Mouse (Mus musculus) ES-Bruce4 (cell line): ENCODE data around the gene Zbtb7a. TPM values are rescaled to one million over a fixed set of nuclear protein-coding genes. Genes with fewer than 3 reads are reported as not detected.

Experiments used
- H3K27ac ChIP-seq: 2 replicates; pipeline ENCODE4 v1.5.1; 2012; ENCODE audit warnings: low read length, inconsistent platforms; ENCODE audit not compliant: insufficient read depth
- H3K27me3 ChIP-seq: 2 replicates; pipeline ENCODE4 v1.6.1; 2012; ENCODE audit warnings: mild to moderate bottlenecking, low read length, inconsistent platforms; ENCODE audit not compliant: control insufficient read depth, poor library complexity, insufficient read depth, severe bottlenecking
- H3K36me3 ChIP-seq: 2 replicates; pipeline ENCODE4 v1.6.1; 2012; ENCODE audit warnings: inconsistent platforms, mild to moderate bottlenecking, low read length, moderate library complexity; ENCODE audit not compliant: control insufficient read depth, poor library complexity, insufficient read depth, severe bottlenecking
- H3K4me1 ChIP-seq: one replicate; pipeline ENCODE4 v1.8.1; 2011; ENCODE audit warnings: low read length; ENCODE audit not compliant: control insufficient read depth, insufficient read depth
- H3K4me3 ChIP-seq: 2 replicates; pipeline ENCODE4 v1.5.1; 2011; ENCODE audit warnings: low read depth, mild to moderate bottlenecking, low read length
- H3K9ac ChIP-seq: 2 replicates; pipeline ENCODE4 v1.6.1; 2012; ENCODE audit warnings: low read depth, mild to moderate bottlenecking, inconsistent platforms; ENCODE audit not compliant: poor library complexity, severe bottlenecking
- H3K9me3 ChIP-seq: replicated peaks from 2 replicates; pipeline ENCODE4 v1.6.1; 2012; ENCODE audit warnings: mild to moderate bottlenecking, low read length, inconsistent platforms; ENCODE audit not compliant: control insufficient read depth, poor library complexity, insufficient read depth, severe bottlenecking
- CTCF ChIP-seq: IDR thresholded peaks from one replicate; pipeline ENCODE4 v1.8.1; 2011; ENCODE audit warnings: low read depth, low read length
- EP300 ChIP-seq: IDR thresholded peaks from 2 replicates; pipeline ENCODE4 v1.6.1; 2011; ENCODE audit warnings: low read depth, low read length; ENCODE audit not compliant: insufficient read depth
- POLR2A ChIP-seq: IDR thresholded peaks from one replicate; pipeline ENCODE4 v1.8.1; 2011; ENCODE audit warnings: low read length; ENCODE audit not compliant: insufficient read depth
- polyA plus RNA-seq: library from polyadenylated mRNA; stranded (reverse); fragments of >200 nt; gene quantifications from 2 replicates; pipeline ENCODE4 v1.2.4, GENCODE M21; 2011; ENCODE audit warnings: low read depth; ENCODE audit not compliant: missing spikeins, insufficient read depth, insufficient read length

Gene Zbtb7a
- polyA plus RNA-seq, 1 experiment, result 12.6 TPM

GRCm38 (mm10) chr10:81145307-81145706, 10.3 kb downstream of the Zbtb7a start:
- Histone ChIP-seq H3K27me3 (no peaks in the 10 kb centered on the region), H3K4me1 (no peaks in the 10 kb centered on the region), H3K4me3 (peak overlapping the region; percentile 26), H3K27ac (peak overlapping the region; percentile 22), H3K9me3 (no peaks in the 10 kb centered on the region), H3K36me3 (peaks cover 31% of the 10 kb centered on the region), H3K9ac (peak overlapping the region; percentile 69)
- TF ChIP-seq EP300, result no peak
- no peak for TF ChIP-seq CTCF
- no peak for TF ChIP-seq POLR2A

DNA sequence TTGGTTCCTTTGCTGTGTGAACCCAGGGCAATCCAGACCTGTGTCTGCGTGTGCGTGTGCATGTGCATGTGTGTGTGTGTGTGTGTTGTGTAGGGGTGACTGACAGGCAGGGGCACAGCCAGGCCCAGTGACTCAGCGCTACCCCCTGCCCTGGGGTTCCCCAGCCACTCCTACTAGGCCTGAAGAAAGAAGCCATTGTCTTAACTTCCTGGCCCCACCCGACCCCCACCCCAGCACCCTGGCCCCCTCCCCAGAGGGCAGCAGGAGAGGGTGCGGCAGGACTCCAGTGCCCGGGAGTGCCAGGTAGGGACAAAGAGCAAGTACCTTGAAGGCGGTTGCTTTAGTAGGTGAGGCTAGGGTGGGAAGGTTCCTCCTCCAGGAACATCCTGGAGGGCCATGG, 10.8 kb downstream of the Zbtb7a start:
- H3K27me3 ChIP-seq, result no peaks in the 10 kb centered on the region
- peak overlapping the region; percentile 26 for H3K4me3 ChIP-seq
- H3K4me1 ChIP-seq, result no peaks in the 10 kb centered on the region
- H3K36me3 ChIP-seq, result peaks cover 31% of the 10 kb centered on the region
- TF ChIP-seq CTCF (no peak), EP300 (peak; percentile 81; the same call in 1 of the 2 replicates)
- peak overlapping the region; percentile 69; the same call in 1 of the 2 replicates for H3K9ac ChIP-seq
- no peaks in the 10 kb centered on the region for H3K9me3 ChIP-seq
- peak overlapping the region; percentile 43 for H3K27ac ChIP-seq

DNA sequence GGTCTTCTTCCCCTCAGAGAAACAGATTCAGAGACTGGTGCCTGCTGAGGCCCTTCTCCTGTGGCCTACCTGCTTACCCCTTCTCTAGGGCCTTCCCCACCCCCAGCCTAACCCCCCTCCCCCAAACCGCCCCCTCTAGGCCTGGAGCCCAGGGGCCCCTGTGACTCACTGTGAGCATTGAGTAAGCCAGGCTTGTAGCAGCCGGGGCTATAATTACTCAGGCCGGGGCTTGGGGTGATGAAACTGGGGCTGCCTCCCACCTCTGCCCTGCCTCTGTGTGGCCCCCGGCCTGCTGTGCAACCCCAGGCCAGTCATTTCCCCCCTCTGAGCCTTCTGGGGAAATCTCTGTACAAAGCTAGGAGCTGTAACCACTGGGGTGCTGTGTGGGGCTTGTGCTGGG, 11.3 kb downstream of the Zbtb7a start:
- Histone ChIP-seq H3K4me1 (no peaks in the 10 kb centered on the region), H3K27ac (peak overlapping the region; percentile 44), H3K36me3 (peaks cover 31% of the 10 kb centered on the region), H3K27me3 (no peaks in the 10 kb centered on the region), H3K9me3 (no peaks in the 10 kb centered on the region), H3K4me3 (peak overlapping the region; percentile 21), H3K9ac (peak overlapping the region; percentile 69)
- TF ChIP-seq POLR2A (no peak), EP300 (no peak), CTCF (no peak)

GRCm38 (mm10) chr10:81151261-81151660, 16.2 kb downstream of the Zbtb7a start:
- Histone ChIP-seq H3K27ac (no peak overlapping the region), H3K9ac (no peak overlapping the region), H3K4me3 (no peak overlapping the region), H3K36me3 (peaks cover 14% of the 10 kb centered on the region), H3K9me3 (no peaks in the 10 kb centered on the region), H3K27me3 (no peaks in the 10 kb centered on the region), H3K4me1 (no peaks in the 10 kb centered on the region)
- no peak for TF ChIP-seq POLR2A
- TF ChIP-seq CTCF, result no peak
- TF ChIP-seq EP300, result no peak

GRCm38 (mm10) chr10:81152609-81153008, 17.6 kb downstream of the Zbtb7a start:
- TF ChIP-seq EP300 (no peak), POLR2A (no peak)
- H3K4me3 ChIP-seq, result no peak overlapping the region
- H3K4me1 ChIP-seq, result no peaks in the 10 kb centered on the region
- H3K27ac ChIP-seq, result no peak overlapping the region
- H3K36me3 ChIP-seq, result peaks cover 19% of the 10 kb centered on the region
- no peaks in the 10 kb centered on the region for H3K9me3 ChIP-seq
- no peak overlapping the region for H3K9ac ChIP-seq
- H3K27me3 ChIP-seq, result no peaks in the 10 kb centered on the region

- no peak overlapping the region for H3K4me3 ChIP-seq
- H3K27ac ChIP-seq, result no peak overlapping the region
- 0 out of 2 replicates have a peak overlapping the region, but pooled peaks have one; percentile 4 for H3K9ac ChIP-seq
- peaks cover 14% of the 10 kb centered on the region; the same call in 1 of the 2 replicates for H3K36me3 ChIP-seq
- no peak for TF ChIP-seq POLR2A
- no peak for TF ChIP-seq CTCF
- TF ChIP-seq EP300, result no peak
- no peaks in the 10 kb centered on the region for H3K4me1 ChIP-seq
- no peaks in the 10 kb centered on the region for H3K9me3 ChIP-seq
- no peaks in the 10 kb centered on the region for H3K27me3 ChIP-seq
Observed at GRCm38 (mm10) chr10:81154313-81154712, 19.3 kb downstream of the Zbtb7a start.
